Mouse (Mus musculus) small intestine, adult 2 months (tissue): Measurements from ENCODE around the gene Arid5b.

ENCODE experiments used
- CTCF ChIP-seq: fragments of 200-500 bp; IDR thresholded peaks from 2 replicates; pipeline ENCODE4 v1.5.1; 2012; ENCODE audit warnings: low read depth, mild to moderate bottlenecking, control low read depth, inconsistent platforms, low read length, moderate library complexity, mixed read lengths; ENCODE audit not compliant: insufficient replicate concordance, insufficient read length; ENCODE audit errors: extremely low read depth
- POLR2A ChIP-seq: fragments of 200-500 bp; IDR thresholded peaks from 2 replicates; pipeline ENCODE4 v1.6.1; 2012; ENCODE audit warnings: low read depth, mild to moderate bottlenecking, control low read depth, inconsistent platforms, low read length, moderate library complexity

GRCm38 (mm10) chr10:68240094-68240803, 38.3 kb downstream of the Arid5b start:
- TF ChIP-seq POLR2A (no peak), CTCF (no peak)
